In genomic region chr5:53657925-53658324, GRCm38 (mm10) we compare ENCODE assay signal across 9 mouse cellular contexts. TPM values are rescaled to one million over a fixed set of nuclear protein-coding genes. Genes with fewer than 3 reads are reported as not detected.
DNase-seq lines count a peak whose midpoint lies in the region; ATAC-seq lines count a peak whose summit lies in the region.
"Had no signal": no experiment of that assay in that cellular context is flagged by ENCODE, and none has a peak within 500 bp of the region (broad histone marks: within the 10 kb centered on the region; RNA-seq: fewer than 3 reads in every experiment).

No protein-coding gene starts in this region.

- no peaks in the 10 kb centered on the region for H3K27me3 ChIP-seq in limb, embryonic 11.5 days (ENCODE audit: control insufficient read depth, insufficient read depth, low read length)
- no peaks in the 10 kb centered on the region for H3K27me3 ChIP-seq in limb, embryonic 10.5 days (ENCODE audit: low read depth, poor library complexity, severe bottlenecking)
- H3K27me3 ChIP-seq in hindbrain, embryonic 12.5 days = no peaks in the 10 kb centered on the region
- H3K27me3 ChIP-seq in liver, embryonic 13.5 days = no peaks in the 10 kb centered on the region
- no peaks in the 10 kb centered on the region for H3K27me3 ChIP-seq in stomach, embryonic 15.5 days (replicated peaks)
- H3K27me3 ChIP-seq: embryonic facial prominence, embryonic 13.5 days had no signal

- WGBS in limb, embryonic 11.5 days = 74% methylated on average over 6 of the region's 6 CpGs
- WGBS in limb, embryonic 10.5 days = 88% methylated on average over 6 of the region's 6 CpGs
- WGBS in hindbrain, embryonic 12.5 days = 83% methylated on average over 6 of the region's 6 CpGs
- WGBS in liver, embryonic 13.5 days (ENCODE audit: insufficient replicate concordance) = 76% methylated on average over 6 of the region's 6 CpGs
- 81% methylated on average over 6 of the region's 6 CpGs for WGBS in stomach, embryonic 15.5 days

- H3K9ac ChIP-seq in limb, embryonic 11.5 days (ENCODE audit: low read length) = no peak overlapping the region
- no peak overlapping the region for H3K9ac ChIP-seq in hindbrain, embryonic 12.5 days
- no peak overlapping the region for H3K9ac ChIP-seq in liver, embryonic 13.5 days
- H3K9ac ChIP-seq in stomach, embryonic 15.5 days = no peak overlapping the region
- H3K9ac ChIP-seq: embryonic facial prominence, embryonic 13.5 days had no signal

- H3K4me1 ChIP-seq in limb, embryonic 11.5 days (ENCODE audit: control insufficient read depth, insufficient read depth, low read length) = no peaks in the 10 kb centered on the region
- no peaks in the 10 kb centered on the region for H3K4me1 ChIP-seq in limb, embryonic 10.5 days
- no peaks in the 10 kb centered on the region for H3K4me1 ChIP-seq in hindbrain, embryonic 12.5 days
- H3K4me1 ChIP-seq in liver, embryonic 13.5 days (replicated peaks) = no peaks in the 10 kb centered on the region
- no peaks in the 10 kb centered on the region for H3K4me1 ChIP-seq in stomach, embryonic 15.5 days
- H3K4me1 ChIP-seq: embryonic facial prominence, embryonic 13.5 days had no signal

- H3K4me2 ChIP-seq in limb, embryonic 11.5 days (ENCODE audit: low read depth, severe bottlenecking) = no peak overlapping the region
- H3K4me2 ChIP-seq in hindbrain, embryonic 12.5 days (replicated peaks) = no peak overlapping the region
- no peak overlapping the region for H3K4me2 ChIP-seq in liver, embryonic 13.5 days
- H3K4me2 ChIP-seq in stomach, embryonic 15.5 days = no peak overlapping the region
- H3K4me2 ChIP-seq: embryonic facial prominence, embryonic 13.5 days had no signal

- H3K27ac ChIP-seq in limb, embryonic 11.5 days (replicated peaks; ENCODE audit: low read depth, low read length) = no peak overlapping the region
- H3K27ac ChIP-seq in limb, embryonic 10.5 days = no peak overlapping the region
- no peak overlapping the region for H3K27ac ChIP-seq in hindbrain, embryonic 12.5 days
- no peak overlapping the region for H3K27ac ChIP-seq in liver, embryonic 13.5 days
- no peak overlapping the region for H3K27ac ChIP-seq in stomach, embryonic 15.5 days
- H3K27ac ChIP-seq: embryonic facial prominence, embryonic 13.5 days had no signal

- no peaks in the 10 kb centered on the region for H3K36me3 ChIP-seq in limb, embryonic 11.5 days (ENCODE audit: control insufficient read depth, insufficient read depth, low read length)
- H3K36me3 ChIP-seq in limb, embryonic 10.5 days = peaks cover 10% of the 10 kb centered on the region
- H3K36me3 ChIP-seq in hindbrain, embryonic 12.5 days = peaks cover 8% of the 10 kb centered on the region
- H3K36me3 ChIP-seq in liver, embryonic 13.5 days = 0 out of 2 replicates have a peak, but pooled peaks cover 4% of the 10 kb centered on the region
- H3K36me3 ChIP-seq in stomach, embryonic 15.5 days = 0 out of 2 replicates have a peak, but pooled peaks cover 3% of the 10 kb centered on the region

- H3K4me3 ChIP-seq in limb, embryonic 11.5 days (ENCODE audit: low read depth, low read length) = no peak overlapping the region
- no peak overlapping the region for H3K4me3 ChIP-seq in limb, embryonic 10.5 days
- H3K4me3 ChIP-seq in hindbrain, embryonic 12.5 days = no peak overlapping the region
- no peak overlapping the region for H3K4me3 ChIP-seq in liver, embryonic 13.5 days (replicated peaks)
- H3K4me3 ChIP-seq in stomach, embryonic 15.5 days (replicated peaks) = no peak overlapping the region
- H3K4me3 ChIP-seq: embryonic facial prominence, embryonic 13.5 days had no signal

- ATAC-seq in limb, embryonic 11.5 days (ENCODE audit: insufficient number of reproducible peaks, low FRiP score, low TSS enrichment, low read depth) = no peak
- peak; percentile 61; the same call in 1 of the 2 replicates for ATAC-seq in hindbrain, embryonic 12.5 days (ENCODE audit: low FRiP score)
- peak; percentile 39; the same call in 1 of the 2 replicates for ATAC-seq in liver, embryonic 13.5 days (ENCODE audit: low read depth)
- peak; percentile 72 for ATAC-seq in stomach, embryonic 15.5 days (ENCODE audit: insufficient read depth, low FRiP score, low read depth)

- DNase-seq in limb, embryonic 11.5 days (ENCODE audit: low spot score) = peak; percentile 57
- DNase-seq in limb, embryonic 10.5 days (ENCODE audit: low spot score) = no peak
- DNase-seq in adipocyte (ENCODE audit: low spot score) = peak; percentile 48
- DNase-seq in liver, embryonic 13.5 days = no peak
- DNase-seq in natural killer cell, adult 2 months (ENCODE audit: low spot score in 2 of 2) = no peak
- DNase-seq in frontal cortex, postnatal 36 days (ENCODE audit: low spot score in 2 of 2) = no peak

- no peaks in the 10 kb centered on the region for H3K9me3 ChIP-seq in limb, embryonic 11.5 days (ENCODE audit: control insufficient read depth, low read length)
- H3K9me3 ChIP-seq in limb, embryonic 10.5 days (replicated peaks) = no peaks in the 10 kb centered on the region
- H3K9me3 ChIP-seq in hindbrain, embryonic 12.5 days (replicated peaks) = no peaks in the 10 kb centered on the region
- H3K9me3 ChIP-seq in liver, embryonic 13.5 days (replicated peaks) = no peaks in the 10 kb centered on the region
- H3K9me3 ChIP-seq in stomach, embryonic 15.5 days = no peaks in the 10 kb centered on the region
- H3K9me3 ChIP-seq: embryonic facial prominence, embryonic 13.5 days had no signal

RNA-seq across cellular contexts. Expression of gene Cckar, which starts 49.6 kb away (rescaled TPM):
- 0.07 TPM in 1 of 2 replicates, not detected in the other for polyA plus RNA-seq in limb, embryonic 11.5 days (2014; fragmentation: Nextera tagmentation; extraction: Ambion mirVana)
- polyA plus RNA-seq in limb, embryonic 10.5 days (2016; fragmentation: Nextera tagmentation; extraction: Ambion mirVana) = 0.06 TPM in 1 of 2 replicates, not detected in the other
- polyA plus RNA-seq in hindbrain, embryonic 12.5 days (2016; fragmentation: Nextera tagmentation; extraction: Ambion mirVana) = 2.6 and 5.4 TPM in 2 replicates
- polyA plus RNA-seq in liver, embryonic 13.5 days (2015; fragmentation: Nextera tagmentation; extraction: Ambion mirVana) = 0.07 and 0.17 TPM in 2 replicates
- 82.0 and 114 TPM in 2 replicates for polyA plus RNA-seq in stomach, embryonic 15.5 days (2015; fragmentation: Nextera tagmentation; extraction: Ambion mirVana)

Comparison
In these comparisons a context has a peak if more than half of its experiments do, and no peak if none do; other contexts are left out.
1. DNase-seq: peak in limb, embryonic 11.5 days (single experiment) and adipocyte (single experiment); none in limb, embryonic 10.5 days (single experiment), liver, embryonic 13.5 days (single experiment), natural killer cell, adult 2 months (0 of 2) and frontal cortex, postnatal 36 days (0 of 2).
2. RNA of gene Cckar, which starts 49.6 kb away (polyA plus RNA-seq): 82.0 to 114 TPM in stomach, embryonic 15.5 days; 2.6 to 5.4 TPM in hindbrain, embryonic 12.5 days, 0.07 to 0.17 TPM in liver, embryonic 13.5 days, 0.07 TPM in limb, embryonic 11.5 days and 0.06 TPM in limb, embryonic 10.5 days; every median in the first group is over 10 times any median in the second.